Mouse (Mus musculus) right cerebral cortex, postnatal 4 days (tissue): ENCODE results near the gene Sox2.

Experiments used
- DNase-seq: peaks from one replicate; pipeline ENCODE4 v3.0.0-alpha.2; 2022

The Sox2 gene

GRCm38 (mm10) chr3:34646169-34646568, 4.0 kb upstream of the Sox2 start:
- no peak for DNase-seq

- DNase-seq = peak; percentile 96
Observed at GRCm38 (mm10) chr3:34647688-34648087, 2.5 kb upstream of the Sox2 start.

GRCm38 (mm10) chr3:34648105-34648832, 1.9 kb upstream of the Sox2 start:
- no peak for DNase-seq

- DNase-seq = no peak
Observed at GRCm38 (mm10) chr3:34648833-34649719, 1.1 kb upstream of the Sox2 start.

- DNase-seq = no peak
Observed at GRCm38 (mm10) chr3:34650621-34651361, 586 bp downstream of the Sox2 start.

GRCm38 (mm10) chr3:34651486-34652170, 1.4 kb downstream of the Sox2 start:
- DNase-seq = no peak

- DNase-seq = no peak
Observed at GRCm38 (mm10) chr3:34652616-34653015, 2.4 kb downstream of the Sox2 start.

- DNase-seq = no peak
Observed at GRCm38 (mm10) chr3:34653235-34653976, 3.2 kb downstream of the Sox2 start.

GRCm38 (mm10) chr3:34653977-34654500, 3.8 kb downstream of the Sox2 start:
- DNase-seq = no peak

GRCm38 (mm10) chr3:34654781-34655180, 4.6 kb downstream of the Sox2 start:
- DNase-seq = no peak

GRCm38 (mm10) chr3:34655311-34656075, 5.3 kb downstream of the Sox2 start:
- DNase-seq = no peak

- no peak for DNase-seq
Observed at GRCm38 (mm10) chr3:34656153-34656552, 5.9 kb downstream of the Sox2 start.

GRCm38 (mm10) chr3:34656813-34657700, 6.9 kb downstream of the Sox2 start:
- no peak for DNase-seq

GRCm38 (mm10) chr3:34657701-34658090, 7.5 kb downstream of the Sox2 start:
- DNase-seq = no peak

- DNase-seq = no peak
Observed at GRCm38 (mm10) chr3:34658241-34658965, 8.2 kb downstream of the Sox2 start.

- no peak for DNase-seq
Observed at GRCm38 (mm10) chr3:34658966-34659535, 8.8 kb downstream of the Sox2 start.

- DNase-seq = no peak
Observed at GRCm38 (mm10) chr3:34659861-34660260, 9.7 kb downstream of the Sox2 start.

- DNase-seq = no peak
Observed at GRCm38 (mm10) chr3:34660542-34661290, 10.5 kb downstream of the Sox2 start.
